Mouse (Mus musculus) ZHBTc4 (cell line): ENCODE measurements at regions not wholly inside any gene's neighbourhood (a gene's known extent, or its start where the extent isn't known, plus 50 kb on each side); places are given as distances from the start of the nearest gene placed in this dataset.

Source experiments
- DNase-seq: peaks from one replicate; pipeline ENCODE4 v3.0.0-alpha.2; 2011; ENCODE audit warnings: low read depth, low spot score

DNA sequence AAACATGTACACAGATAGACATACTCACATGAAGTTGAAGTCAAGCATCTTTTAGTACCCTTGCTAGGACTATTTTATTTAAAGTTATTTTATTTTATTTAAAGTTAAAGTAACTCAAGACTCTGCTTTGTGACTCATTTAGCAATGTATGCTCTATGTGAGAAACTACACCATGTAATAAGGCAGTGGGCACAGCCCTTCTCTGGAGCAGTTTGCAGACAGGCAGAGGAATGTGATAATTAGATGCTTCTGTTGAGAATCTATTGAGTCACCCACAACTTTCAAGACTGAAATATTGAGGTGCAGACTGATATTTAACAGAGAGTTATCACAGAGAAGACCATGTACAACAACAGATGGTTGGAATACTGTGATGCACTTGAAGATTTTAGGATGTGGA, 825.2 kb upstream of the Cntn5 start:
- no peak for DNase-seq

DNA sequence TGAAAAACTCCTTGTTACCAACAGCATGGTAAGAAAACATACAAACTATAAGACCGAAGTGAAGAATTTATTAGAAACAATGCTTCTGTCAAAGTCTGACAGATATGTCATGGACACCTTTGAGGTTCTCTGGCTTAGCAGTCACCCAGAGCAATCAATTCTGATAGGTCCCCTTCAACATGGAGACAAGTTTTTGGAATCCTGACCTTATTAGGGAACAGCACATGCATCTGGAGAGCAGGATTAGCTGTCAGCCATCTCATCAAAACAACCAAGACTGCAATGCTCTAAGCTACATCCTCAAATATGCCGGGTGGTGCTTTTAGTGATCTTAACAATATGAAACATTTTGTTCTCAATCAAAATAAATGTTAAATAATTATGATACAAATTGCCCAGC, 817.2 kb upstream of the Cntn5 start:
- no peak for DNase-seq

DNA sequence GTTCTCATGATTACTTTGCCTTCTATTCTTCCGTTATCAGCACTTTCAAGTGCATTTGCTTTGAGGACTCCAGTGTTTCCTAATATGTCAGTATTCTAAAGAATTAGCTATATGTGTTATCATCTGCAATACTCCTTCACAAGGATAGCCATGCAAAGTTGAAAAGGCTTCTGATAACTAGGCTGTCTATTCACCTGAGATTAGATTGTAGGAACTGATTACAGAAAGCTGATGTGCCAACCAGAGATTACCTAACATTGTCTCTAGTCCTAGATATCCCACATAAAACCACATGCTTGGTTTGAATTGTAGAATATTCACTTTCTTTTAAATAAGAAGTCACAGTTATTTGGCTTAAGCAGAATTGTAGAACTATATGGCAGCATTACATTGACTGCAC, 800.1 kb upstream of the Cntn5 start:
- DNase-seq, result no peak

DNA sequence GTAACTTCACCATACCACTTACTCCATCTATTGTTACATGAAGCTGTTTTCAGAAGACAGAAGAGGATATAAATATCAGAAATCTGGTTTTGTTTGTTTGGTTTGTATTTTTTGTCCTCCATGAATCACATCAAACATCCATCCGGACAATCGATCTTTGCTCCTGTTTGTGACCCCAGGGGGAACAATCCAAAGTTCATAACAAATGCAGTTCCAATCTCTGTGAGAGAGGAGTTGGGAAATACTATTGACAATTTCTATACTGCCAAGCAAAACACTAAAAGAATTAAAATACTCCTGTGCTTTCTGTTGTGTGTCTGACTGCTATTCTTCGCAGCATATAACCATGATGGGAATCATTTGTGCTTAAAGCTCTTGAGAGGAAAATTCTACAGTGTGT, 798.6 kb upstream of the Cntn5 start:
- DNase-seq, result no peak

DNA sequence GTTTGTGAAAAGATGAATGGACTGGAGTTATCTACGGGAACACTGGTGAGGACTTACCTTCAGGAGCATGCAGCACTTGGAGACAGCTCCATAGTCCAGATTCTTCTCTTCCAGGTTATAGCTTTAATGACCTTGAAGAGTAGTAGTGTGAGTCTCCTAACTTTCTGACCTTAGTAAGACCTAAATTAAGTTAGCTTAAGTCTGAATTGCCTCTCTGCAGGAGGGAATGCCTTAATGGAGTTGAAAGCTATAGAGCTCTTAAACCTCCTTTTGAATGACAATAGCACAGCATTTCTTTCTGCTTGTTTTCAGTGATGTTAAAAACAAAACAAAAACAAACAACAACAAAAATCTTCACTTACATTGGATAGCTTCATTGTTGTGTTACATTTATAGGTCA, 788.9 kb upstream of the Cntn5 start:
- DNase-seq, result peak; percentile 68

DNA sequence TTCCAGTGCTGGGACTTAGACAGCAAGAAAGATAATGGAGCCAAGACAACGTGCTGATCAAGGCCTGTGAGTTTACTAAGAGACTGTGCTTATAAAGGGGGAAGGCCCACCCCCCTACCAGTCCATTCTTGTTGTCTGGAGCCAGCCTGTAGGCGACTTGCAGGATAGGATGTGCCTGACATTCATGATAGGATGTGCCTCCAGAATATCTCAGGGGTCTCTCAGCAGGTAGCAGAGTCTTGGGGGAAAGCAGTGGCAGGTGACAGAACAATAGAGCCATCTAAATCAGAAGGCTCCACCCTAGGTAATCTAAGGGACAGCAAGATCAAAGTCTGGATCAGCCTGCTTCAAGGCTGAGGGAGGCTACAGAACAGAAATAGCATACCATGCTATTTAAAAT, 782.5 kb upstream of the Cntn5 start:
- DNase-seq, result peak; percentile 42

DNA sequence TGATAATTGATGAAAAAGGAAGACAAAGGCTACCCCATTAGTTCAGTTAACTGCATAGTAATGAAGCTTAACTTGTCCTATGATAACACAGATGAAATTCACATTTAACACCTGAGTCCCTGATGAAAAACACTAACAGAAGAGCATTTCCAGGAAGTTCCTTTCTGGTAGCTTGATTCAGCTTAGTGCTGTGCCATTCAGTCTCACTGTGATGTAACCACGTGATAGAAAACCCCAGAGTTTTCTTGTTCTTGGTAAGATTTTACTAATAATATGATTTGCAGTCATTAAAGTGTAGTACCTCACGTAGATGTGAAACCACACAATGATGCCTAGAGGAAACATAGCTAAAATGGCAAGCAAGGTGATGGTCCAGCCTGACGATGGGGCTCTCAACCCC, 767.4 kb upstream of the Cntn5 start:
- DNase-seq, result no peak

DNA sequence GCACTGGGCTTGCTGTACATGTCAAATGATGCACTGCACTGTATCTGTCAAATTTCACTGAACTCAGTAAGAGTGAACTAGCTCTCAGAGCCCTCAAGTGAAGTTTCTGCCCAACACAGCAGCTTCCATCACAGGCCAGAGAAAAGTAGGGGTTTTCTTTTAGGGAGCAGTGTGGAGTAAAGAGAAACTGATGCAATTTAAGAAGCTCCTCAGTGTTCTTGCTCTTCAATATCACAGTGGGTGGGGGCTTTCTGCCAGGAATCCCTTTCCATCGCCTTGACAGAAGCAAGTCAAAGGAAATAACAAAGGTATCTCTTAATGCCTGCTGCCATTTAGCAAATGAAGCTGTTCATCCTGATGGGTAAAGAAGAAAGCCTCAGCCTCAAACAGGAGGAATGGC, 766.7 kb upstream of the Cntn5 start:
- no peak for DNase-seq

DNA sequence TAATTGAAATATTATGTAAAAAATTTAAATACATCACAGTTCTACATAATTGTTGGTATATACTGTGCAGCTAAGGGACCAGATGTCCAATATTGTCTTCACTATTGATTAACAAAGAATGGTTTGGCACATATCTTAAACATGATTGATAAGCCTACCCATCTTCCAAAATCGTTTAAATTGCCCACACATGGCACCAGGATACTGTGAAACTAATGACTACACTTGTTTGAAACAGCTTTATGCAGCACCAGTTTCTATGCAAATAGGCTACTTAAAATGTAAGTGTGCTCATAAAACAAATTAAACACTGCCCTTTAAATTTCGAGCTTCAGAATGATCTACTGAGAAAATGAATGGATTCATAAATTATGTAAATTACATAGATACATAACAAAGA, 724.9 kb upstream of the Cntn5 start:
- no peak for DNase-seq

DNA sequence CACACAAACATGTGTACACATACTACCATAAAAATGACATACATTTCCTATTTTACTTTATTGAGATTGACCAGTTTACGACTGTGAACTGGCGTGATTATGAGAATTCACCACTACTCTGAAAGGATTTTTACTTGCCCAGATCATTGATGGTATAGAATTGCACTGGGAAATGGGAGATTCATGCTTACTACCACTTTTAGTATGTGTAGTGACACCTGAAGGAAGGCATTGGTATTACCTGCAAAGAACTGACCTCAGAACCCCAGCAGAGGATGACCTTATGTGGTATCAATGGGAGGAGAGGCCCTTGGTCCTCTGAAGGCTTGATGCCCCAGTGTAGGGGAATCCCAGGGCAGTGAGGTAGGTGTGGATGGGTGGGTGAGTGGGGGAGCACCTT, 699.8 kb upstream of the Cntn5 start:
- DNase-seq, result peak; percentile 50

DNA sequence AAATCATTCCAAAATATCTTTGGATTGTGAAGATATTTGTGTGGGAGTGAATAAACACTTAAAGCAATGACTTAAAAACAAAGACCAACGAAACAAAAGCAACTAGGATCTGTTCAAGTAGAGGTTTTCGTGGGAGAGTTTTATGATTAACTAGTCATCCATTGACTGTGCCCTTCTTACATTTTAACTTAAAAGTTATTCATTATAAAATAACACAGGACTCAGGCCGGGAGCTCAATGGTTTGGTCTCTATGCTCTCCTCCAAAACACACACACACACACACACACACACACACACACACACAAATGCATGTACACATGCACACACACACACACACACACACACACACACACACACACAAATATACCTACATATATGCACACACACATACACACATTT, 699.3 kb upstream of the Cntn5 start:
- DNase-seq, result no peak

DNA sequence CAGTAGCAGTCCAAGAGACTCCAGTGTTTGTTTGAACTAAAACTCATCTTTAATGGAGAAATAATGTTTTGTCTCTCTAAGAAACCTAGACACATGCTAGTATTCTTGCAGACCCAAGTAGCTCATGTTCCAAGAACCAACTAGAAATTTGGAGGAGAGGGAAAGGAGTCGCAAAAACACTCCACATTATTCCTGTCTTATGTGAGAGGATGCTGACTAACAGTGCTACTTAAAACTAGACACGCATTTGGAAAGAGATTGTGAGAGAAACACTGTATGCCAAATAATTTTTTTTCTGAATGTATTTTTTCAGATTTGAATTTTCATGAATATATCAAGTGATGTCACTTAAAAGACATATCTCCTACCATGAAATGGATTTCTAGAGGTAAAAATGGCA, 698.3 kb upstream of the Cntn5 start:
- no peak for DNase-seq

DNA sequence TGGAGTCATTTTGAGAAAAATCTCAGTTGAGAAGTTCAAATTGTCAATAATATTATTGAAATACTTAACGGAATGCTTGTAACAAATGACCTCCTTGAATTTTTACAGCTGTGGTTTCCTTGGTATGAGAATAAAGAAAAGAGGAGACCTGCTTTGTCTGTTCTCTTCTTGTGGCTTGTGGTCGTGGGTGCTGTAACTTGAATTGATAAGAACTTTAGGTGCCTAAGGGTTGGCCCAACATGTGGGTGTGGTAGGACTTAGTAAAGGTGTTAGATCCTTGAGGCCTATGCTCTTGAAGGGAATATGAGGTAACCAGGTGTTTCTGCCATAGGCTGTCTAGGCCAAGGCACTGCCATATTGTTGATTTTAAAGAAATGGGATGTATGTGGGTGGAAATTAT, 674.4 kb upstream of the Cntn5 start:
- DNase-seq, result no peak

DNA sequence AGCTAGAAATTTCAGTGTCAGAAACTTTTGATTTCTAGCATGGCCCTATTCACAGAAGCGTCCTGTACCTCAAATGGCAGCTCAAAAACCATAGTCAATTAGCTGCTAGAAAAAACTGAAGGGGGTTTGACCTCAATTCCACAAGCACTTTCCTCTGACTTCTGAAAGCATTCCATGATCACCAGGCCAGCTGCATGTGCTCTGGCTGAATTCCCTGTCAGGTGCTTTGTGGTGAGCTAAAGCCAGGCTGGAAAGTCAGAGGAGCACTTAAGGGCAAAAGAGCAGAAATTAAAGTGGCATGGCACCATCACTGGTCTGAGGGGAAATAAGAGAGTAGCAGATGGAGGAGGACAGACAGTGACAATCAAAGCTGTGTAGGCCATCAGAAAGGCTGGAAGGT, 658.3 kb upstream of the Cntn5 start:
- no peak for DNase-seq

DNA sequence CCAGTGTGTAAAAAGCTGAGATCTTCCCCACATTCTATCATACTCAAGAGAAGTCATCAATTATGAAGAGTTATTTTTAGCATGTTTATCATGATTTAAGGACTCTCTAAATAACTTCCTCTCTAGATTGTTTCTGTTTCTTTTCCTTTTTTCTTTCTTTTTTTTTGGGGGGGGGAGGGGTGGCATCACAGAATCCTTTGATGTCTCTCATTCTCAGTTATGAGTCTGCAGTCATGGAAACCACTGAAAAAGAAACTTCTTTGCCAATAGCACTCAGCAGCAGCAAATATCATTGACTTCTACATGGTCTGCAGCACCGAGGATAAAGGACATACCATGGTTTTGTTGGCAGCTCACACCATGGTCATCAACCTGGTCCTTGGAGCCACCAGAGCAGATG, 654.8 kb upstream of the Cntn5 start:
- DNase-seq, result no peak

DNA sequence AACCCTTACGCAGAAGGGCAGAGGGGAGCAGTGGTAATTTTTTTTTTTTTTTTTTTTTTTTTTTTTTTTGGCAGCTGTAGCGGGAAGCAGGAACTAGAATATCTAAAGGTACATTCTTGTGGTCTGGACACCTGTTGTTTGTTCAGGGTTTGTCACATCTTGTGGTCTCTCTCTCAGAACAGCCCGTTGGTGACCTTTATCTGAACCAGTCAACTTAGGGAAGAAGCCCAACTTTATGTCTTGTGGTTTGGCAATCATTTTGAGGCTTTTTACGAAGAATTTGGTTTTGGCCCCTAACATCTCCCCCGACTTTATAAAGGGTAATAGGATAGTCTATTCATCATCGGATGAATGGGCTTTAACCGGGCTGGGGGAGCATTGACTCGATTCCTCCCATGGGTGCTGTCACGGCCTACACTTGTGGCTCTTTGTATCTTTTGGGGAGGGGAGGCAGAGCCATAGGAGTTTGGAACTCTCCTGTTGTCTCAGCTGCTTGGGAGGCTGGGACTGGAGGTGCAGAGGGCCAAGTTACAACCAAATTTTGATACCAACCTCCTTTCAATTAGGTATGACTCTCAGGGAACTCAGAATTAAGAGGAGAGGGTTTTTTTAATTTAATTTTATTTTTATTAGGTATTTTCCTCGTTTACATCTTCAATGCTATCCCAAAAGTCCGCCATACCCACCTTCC, 609.4 kb upstream of the Cntn5 start:
- peak; percentile 10 for DNase-seq
